Comparison of ENCODE assay signal across 8 mouse cellular contexts in the genomic region with DNA sequence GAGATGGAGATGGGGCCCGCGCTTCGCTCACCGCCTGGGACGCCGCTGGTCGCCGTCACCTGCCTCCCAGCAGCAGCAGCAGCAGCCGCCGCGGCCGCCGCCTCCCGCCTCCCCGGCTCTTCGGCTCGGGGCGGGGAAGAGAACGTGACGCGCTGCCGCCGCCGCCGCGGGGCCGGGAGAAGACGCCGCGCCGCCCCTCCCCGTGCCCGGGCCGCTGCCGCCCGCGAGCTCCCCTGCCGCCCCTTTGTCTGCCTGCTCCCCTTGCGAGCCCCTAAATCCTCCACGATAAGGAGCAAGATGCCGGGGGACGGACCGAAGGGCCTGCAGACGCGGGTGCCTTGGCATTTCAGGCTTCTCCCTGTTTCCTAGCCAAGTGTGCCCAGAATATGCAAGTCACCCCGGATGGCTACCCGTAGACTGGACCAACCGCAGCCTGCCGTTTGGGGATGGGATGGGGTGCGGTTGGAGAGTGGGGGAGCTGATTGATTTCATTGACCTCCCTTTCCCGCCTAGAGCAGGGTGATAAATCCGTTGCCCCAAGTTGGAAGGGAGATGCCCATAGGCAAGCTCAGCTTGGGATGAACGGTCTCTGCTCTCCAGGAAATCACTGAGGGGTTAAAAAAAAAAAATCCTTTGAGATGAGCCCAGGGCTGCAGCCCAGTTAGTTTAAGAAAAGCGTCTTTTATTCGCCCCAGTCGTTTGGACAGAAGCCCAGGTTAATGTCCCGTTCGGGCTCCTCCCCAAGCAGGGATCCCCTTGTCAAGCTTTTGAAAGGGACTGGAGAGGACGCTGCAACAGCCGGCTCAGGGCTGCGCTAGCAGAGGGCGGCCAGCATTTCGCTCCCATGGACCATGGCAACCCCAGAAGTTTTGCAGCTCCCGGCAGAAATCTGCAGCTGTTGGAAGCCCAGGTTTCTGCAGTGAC. TPM values are rescaled to one million over a fixed set of nuclear protein-coding genes. Genes with fewer than 3 reads are reported as not detected.
DNase-seq lines count a peak whose midpoint lies in the region; ATAC-seq and TF ChIP-seq lines count a peak whose summit lies in the region.

A gene (minus strand): TSS at position 398 of the 924 bp plus-strand sequence.

- peak within 1 kb of the TSS; percentile 81 for H3K4me2 ChIP-seq in forebrain, embryonic 11.5 days (ENCODE audit: low read depth, low read length, severe bottlenecking)
- H3K4me2 ChIP-seq in heart, embryonic 13.5 days: peak within 1 kb of the TSS; percentile 87
- H3K4me2 ChIP-seq in kidney, embryonic 16.5 days (replicated peaks; ENCODE audit: low read depth, low read length): peak within 1 kb of the TSS; percentile 86
- peak within 1 kb of the TSS; percentile 99 for H3K4me2 ChIP-seq in liver, embryonic 12.5 days
- H3K4me2 ChIP-seq in myocyte (ENCODE audit: low read depth): peak within 1 kb of the TSS; percentile 100

- H3K27me3 ChIP-seq in ES-Bruce4 (ENCODE audit: control insufficient read depth, insufficient read depth, low read length, poor library complexity, severe bottlenecking): no peaks in the 10 kb centered on the region; the same call in 1 of the 2 replicates
- H3K27me3 ChIP-seq in forebrain, embryonic 11.5 days (ENCODE audit: control insufficient read depth, insufficient read depth, low read length): no peaks in the 10 kb centered on the region
- H3K27me3 ChIP-seq in heart, embryonic 13.5 days (replicated peaks): no peaks in the 10 kb centered on the region
- H3K27me3 ChIP-seq in kidney, embryonic 16.5 days (ENCODE audit: insufficient read depth, low read length): no peaks in the 10 kb centered on the region
- peaks cover 22% of the 10 kb centered on the region for H3K27me3 ChIP-seq in liver, embryonic 12.5 days (replicated peaks)
- no peaks in the 10 kb centered on the region for H3K27me3 ChIP-seq in myocyte (ENCODE audit: control insufficient read depth, insufficient read depth, insufficient read length)
- H3K27me3 ChIP-seq in splenic B cell, adult 2 months (ENCODE audit: control insufficient read depth, insufficient read depth, low read length, poor library complexity, severe bottlenecking): no peaks in the 10 kb centered on the region

- H3K4me1 ChIP-seq in ES-Bruce4 (ENCODE audit: control insufficient read depth, insufficient read depth, low read length): no peaks in the 10 kb centered on the region
- H3K4me1 ChIP-seq in forebrain, embryonic 11.5 days (replicated peaks; ENCODE audit: control insufficient read depth, insufficient read depth, low read length): peaks cover 7% of the 10 kb centered on the region; the same call in 1 of the 2 replicates
- peaks cover 40% of the 10 kb centered on the region for H3K4me1 ChIP-seq in heart, embryonic 13.5 days
- H3K4me1 ChIP-seq in kidney, embryonic 16.5 days (ENCODE audit: insufficient read depth, low read length): peaks cover 22% of the 10 kb centered on the region
- peaks cover 30% of the 10 kb centered on the region for H3K4me1 ChIP-seq in liver, embryonic 12.5 days

- H3K27ac ChIP-seq in ES-Bruce4 (ENCODE audit: insufficient read depth, low read length): no peak within 1 kb of the TSS
- peak within 1 kb of the TSS; percentile 93 for H3K27ac ChIP-seq in forebrain, embryonic 11.5 days (ENCODE audit: low read depth, low read length)
- peak within 1 kb of the TSS; percentile 95 for H3K27ac ChIP-seq in heart, embryonic 13.5 days (replicated peaks)
- peak within 1 kb of the TSS; percentile 86 for H3K27ac ChIP-seq in kidney, embryonic 16.5 days (ENCODE audit: low read length)
- peak within 1 kb of the TSS; percentile 76 for H3K27ac ChIP-seq in liver, embryonic 12.5 days

- peak within 1 kb of the TSS; percentile 64 for H3ac ChIP-seq in myocyte (ENCODE audit: control insufficient read depth, insufficient read length)

- TF ChIP-seq CTCF in ES-Bruce4 (IDR thresholded peaks at IDR 0.05; ENCODE audit: low read depth, low read length): no peak

- TF ChIP-seq EP300 in ES-Bruce4 (IDR thresholded peaks at IDR 0.05; ENCODE audit: insufficient read depth, low read depth, low read length): no peak

- H3K79me2 ChIP-seq in myocyte (ENCODE audit: control insufficient read depth, insufficient read depth): peaks cover 27% of the 10 kb centered on the region

- WGBS in forebrain, embryonic 11.5 days: 2% methylated on average over 60 of the region's 64 CpGs
- WGBS in heart, embryonic 13.5 days: under 1% methylated on average over 64 of the region's 64 CpGs
- WGBS in kidney, embryonic 16.5 days: under 1% methylated on average over 48 of the region's 64 CpGs
- 1% methylated on average over 52 of the region's 64 CpGs for WGBS in liver, embryonic 12.5 days (ENCODE audit: insufficient replicate concordance)

- no peaks in the 10 kb centered on the region for H3K9me3 ChIP-seq in ES-Bruce4 (replicated peaks; ENCODE audit: control insufficient read depth, insufficient read depth, low read length, poor library complexity, severe bottlenecking)
- no peaks in the 10 kb centered on the region for H3K9me3 ChIP-seq in forebrain, embryonic 11.5 days (ENCODE audit: control insufficient read depth, low read length)
- H3K9me3 ChIP-seq in heart, embryonic 13.5 days: no peaks in the 10 kb centered on the region
- no peaks in the 10 kb centered on the region for H3K9me3 ChIP-seq in kidney, embryonic 16.5 days (ENCODE audit: low read length)
- no peaks in the 10 kb centered on the region for H3K9me3 ChIP-seq in liver, embryonic 12.5 days (replicated peaks)

- H3K4me3 ChIP-seq in ES-Bruce4 (ENCODE audit: low read depth, low read length) (peak within 1 kb of the TSS; percentile 83), myocyte (peak within 1 kb of the TSS; percentile 50)
- peak within 1 kb of the TSS; percentile 95 for H3K4me3 ChIP-seq in forebrain, embryonic 11.5 days (ENCODE audit: low read depth, low read length)
- H3K4me3 ChIP-seq in heart, embryonic 13.5 days: peak within 1 kb of the TSS; percentile 96
- H3K4me3 ChIP-seq in kidney, embryonic 16.5 days (ENCODE audit: low read length): peak within 1 kb of the TSS; percentile 86
- H3K4me3 ChIP-seq in liver, embryonic 12.5 days: peak within 1 kb of the TSS; percentile 76

- H3K36me3 ChIP-seq in ES-Bruce4 (ENCODE audit: control insufficient read depth, insufficient read depth, low read length, poor library complexity, severe bottlenecking) (no peaks in the 10 kb centered on the region), myocyte (ENCODE audit: control insufficient read depth, insufficient read depth) (no peaks in the 10 kb centered on the region)
- H3K36me3 ChIP-seq in forebrain, embryonic 11.5 days (ENCODE audit: control insufficient read depth, insufficient read depth, low read length): no peaks in the 10 kb centered on the region
- no peaks in the 10 kb centered on the region for H3K36me3 ChIP-seq in heart, embryonic 13.5 days
- no peaks in the 10 kb centered on the region for H3K36me3 ChIP-seq in kidney, embryonic 16.5 days (ENCODE audit: insufficient read depth, low read length)
- no peaks in the 10 kb centered on the region for H3K36me3 ChIP-seq in liver, embryonic 12.5 days
- no peaks in the 10 kb centered on the region for H3K36me3 ChIP-seq in splenic B cell, adult 2 months (ENCODE audit: control insufficient read depth, insufficient read depth, low read length, poor library complexity, severe bottlenecking)

- ATAC-seq in forebrain, embryonic 11.5 days (replicated peaks; ENCODE audit: low FRiP score): peak; percentile 76
- peak; percentile 33; the same call in 1 of the 2 replicates for ATAC-seq in heart, embryonic 13.5 days (ENCODE audit: extremely low read depth, insufficient number of reproducible peaks, low FRiP score, low TSS enrichment)
- ATAC-seq in kidney, embryonic 16.5 days (ENCODE audit: low FRiP score, low TSS enrichment): peak; percentile 62
- peak; percentile 79 for ATAC-seq in liver, embryonic 12.5 days

- DNase-seq in c-Kit-positive CD71-positive TER-119-negative erythroid progenitor cells, embryonic 14.5 days (ENCODE audit: low read depth): peak; percentile 44
- DNase-seq in forebrain, embryonic 11.5 days (ENCODE audit: low spot score): peak; percentile 85
- DNase-seq in splenic B cell, adult 2 months (ENCODE audit: low read depth, low spot score): peak; percentile 63

- peak within 1 kb of the TSS; percentile 98 for H3K9ac ChIP-seq in ES-Bruce4 (ENCODE audit: low read depth, poor library complexity, severe bottlenecking)
- peak within 1 kb of the TSS; percentile 99 for H3K9ac ChIP-seq in forebrain, embryonic 11.5 days (ENCODE audit: low read length)
- H3K9ac ChIP-seq in heart, embryonic 13.5 days: peak within 1 kb of the TSS; percentile 99
- peak within 1 kb of the TSS; percentile 97 for H3K9ac ChIP-seq in kidney, embryonic 16.5 days (replicated peaks; ENCODE audit: low read length)
- H3K9ac ChIP-seq in liver, embryonic 12.5 days: peak within 1 kb of the TSS; percentile 92

- TF ChIP-seq POLR2A in ES-Bruce4 (IDR thresholded peaks at IDR 0.05; ENCODE audit: insufficient read depth, low read length) (no peak), myocyte (IDR thresholded peaks at IDR 0.05; ENCODE audit: insufficient read length, low read depth) (peak; percentile 81)

TF ChIP-seq in myocyte, 11 proteins besides CTCF, POLR2A, EP300 and RAD21:
- TF ChIP-seq CEBPB (IDR thresholded peaks at IDR 0.05; ENCODE audit: insufficient read depth, poor library complexity, severe bottlenecking) (no peak), MYOD1 (IDR thresholded peaks at IDR 0.05; ENCODE audit: control insufficient read depth in 1 of 3, insufficient read length in 2 of 3, low read depth in 2 of 3) (peak in 1 of 3 experiments; percentile 47), POLR2AphosphoS2 (IDR thresholded peaks at IDR 0.05; ENCODE audit: insufficient read length, low read depth) (peak; percentile 75)

RNA-seq across cellular contexts. Expression of the gene that starts here (rescaled TPM):
- polyA plus RNA-seq in ES-Bruce4 (2011; ENCODE audit: insufficient read depth, insufficient read length, low read depth, missing spikeins) (35.8 and 42.2 TPM in 2 replicates), myocyte (2012; fragmentation: generic; extraction: Trizol) (17.5 TPM)
- 55.1 and 57.7 TPM in 2 replicates for polyA plus RNA-seq in forebrain, embryonic 11.5 days (2014; fragmentation: Nextera tagmentation; extraction: Ambion mirVana)
- polyA plus RNA-seq in heart, embryonic 13.5 days (2015; fragmentation: Nextera tagmentation; extraction: Ambion mirVana): 48.0 and 48.9 TPM in 2 replicates
- polyA plus RNA-seq in kidney, embryonic 16.5 days (2015; fragmentation: Nextera tagmentation; extraction: Ambion mirVana): 30.1 and 30.5 TPM in 2 replicates
- polyA plus RNA-seq in liver, embryonic 12.5 days (2016; fragmentation: Nextera tagmentation; extraction: Ambion mirVana): 17.6 and 20.4 TPM in 2 replicates
